Mouse (Mus musculus) limb, embryonic 15.5 days (tissue): Measurements from ENCODE around the gene Tpcn1. TPM values are rescaled to one million over a fixed set of nuclear protein-coding genes. Genes with fewer than 3 reads are reported as not detected.

Experiments used
- ATAC-seq: fragments of 200-750 bp; cut with Nextera tagmentation; 2 replicates; pipeline ENCODE4 v1.8.0; 2017; ENCODE audit warnings: low read depth, moderate TSS enrichment; ENCODE audit not compliant: insufficient number of reproducible peaks, low FRiP score, low TSS enrichment
- H3K27ac ChIP-seq: fragments of 300-500 bp; sonication (generic); 2 replicates; pipeline ENCODE4 v1.5.1; 2015; ENCODE audit warnings: moderate library complexity, mild to moderate bottlenecking, inconsistent platforms
- H3K27me3 ChIP-seq: fragments of 300-500 bp; sonication (generic); 2 replicates; pipeline ENCODE4 v1.6.1; 2015; ENCODE audit warnings: inconsistent platforms
- H3K36me3 ChIP-seq: fragments of 300-500 bp; sonication (generic); 2 replicates; pipeline ENCODE4 v1.6.1; 2015; ENCODE audit warnings: inconsistent platforms
- H3K4me1 ChIP-seq: fragments of 300-500 bp; sonication (generic); 2 replicates; pipeline ENCODE4 v1.6.1; 2015; ENCODE audit warnings: inconsistent platforms
- H3K4me2 ChIP-seq: fragments of 300-500 bp; sonication (generic); 2 replicates; pipeline ENCODE4 v1.6.1; 2015; ENCODE audit warnings: mild to moderate bottlenecking, inconsistent platforms
- H3K4me3 ChIP-seq: fragments of 300-500 bp; sonication (generic); 2 replicates; pipeline ENCODE4 v1.5.1; 2015; ENCODE audit warnings: mild to moderate bottlenecking, inconsistent platforms
- H3K9ac ChIP-seq: fragments of 300-500 bp; sonication (generic); 2 replicates; pipeline ENCODE4 v1.6.1; 2015; ENCODE audit warnings: inconsistent platforms
- H3K9me3 ChIP-seq: fragments of 300-500 bp; sonication (generic); 2 replicates; pipeline ENCODE4 v1.6.1; 2016; ENCODE audit warnings: inconsistent platforms
- WGBS: fragments of 180-500 bp; shearing (Covaris S2); methylation state at CpG from one replicate; pipeline ENCODE4 v1.1.7; 2015; 5-methylcytosine and 5-hydroxymethylcytosine counted together
- polyA plus RNA-seq: library from polyadenylated mRNA; unstranded; fragments of >200 nt; fragmentation: Nextera tagmentation; extraction: Ambion mirVana; gene quantifications from 2 replicates; pipeline ENCODE4 v1.2.1, GENCODE M21; 2015

The Tpcn1 gene
- polyA plus RNA-seq, 1 experiment from 2014 or later: 25.4 TPM

GRCm38 (mm10) chr5:120621846-120622197 lies 33.3 kb upstream of the Tpcn1 start:
- no peak overlapping the region for H3K27ac ChIP-seq
- no peak overlapping the region for H3K4me3 ChIP-seq
- H3K9me3 ChIP-seq: no peaks in the 10 kb centered on the region
- H3K4me1 ChIP-seq: peaks cover 12% of the 10 kb centered on the region
- no peaks in the 10 kb centered on the region for H3K27me3 ChIP-seq
- 83% methylated on average over 10 of the region's 10 CpGs for WGBS
- ATAC-seq: no peak
- peaks cover 99% of the 10 kb centered on the region for H3K36me3 ChIP-seq
- no peak overlapping the region for H3K4me2 ChIP-seq
- no peak overlapping the region for H3K9ac ChIP-seq

DNA sequence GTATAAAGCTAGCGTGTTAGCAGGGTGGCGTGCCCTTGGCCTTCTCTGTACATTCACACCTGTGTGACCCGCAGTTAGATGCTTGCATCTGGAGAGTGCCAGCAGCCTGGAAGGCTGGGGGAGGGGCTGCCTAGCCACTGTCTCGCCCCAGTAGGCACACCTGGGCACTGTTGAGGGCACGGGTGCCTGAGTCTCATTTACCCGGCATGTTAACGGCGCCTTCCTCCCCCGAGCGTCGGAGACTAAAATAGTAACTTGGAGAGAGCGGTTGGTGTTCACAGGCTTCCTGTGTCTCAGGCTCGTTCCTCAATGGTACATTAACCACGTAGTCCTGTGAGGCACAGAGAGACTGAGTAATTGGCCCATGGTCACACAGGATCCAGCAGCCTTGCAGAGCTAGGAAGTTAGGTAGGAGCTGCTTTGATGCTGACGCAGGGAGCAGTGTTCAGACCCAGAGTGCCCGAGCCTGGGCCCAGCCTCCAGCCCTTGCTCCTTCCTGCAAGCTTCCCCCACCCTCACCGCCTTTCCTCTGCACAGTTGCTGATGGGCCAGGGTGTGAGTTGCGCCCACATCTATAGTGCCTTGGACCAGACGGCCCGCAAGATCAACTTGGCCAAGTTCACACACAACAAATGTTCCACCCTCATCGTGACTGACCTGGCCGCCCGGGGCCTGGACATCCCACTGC lies 32.7 kb upstream of the Tpcn1 start:
- Histone ChIP-seq H3K27ac (no peak overlapping the region), H3K4me1 (peaks cover 12% of the 10 kb centered on the region), H3K4me2 (no peak overlapping the region), H3K9ac (no peak overlapping the region), H3K4me3 (no peak overlapping the region), H3K9me3 (no peaks in the 10 kb centered on the region), H3K27me3 (no peaks in the 10 kb centered on the region), H3K36me3 (peaks cover 98% of the 10 kb centered on the region)
- no peak for ATAC-seq
- WGBS: 93% methylated on average over 23 of the region's 23 CpGs

DNA sequence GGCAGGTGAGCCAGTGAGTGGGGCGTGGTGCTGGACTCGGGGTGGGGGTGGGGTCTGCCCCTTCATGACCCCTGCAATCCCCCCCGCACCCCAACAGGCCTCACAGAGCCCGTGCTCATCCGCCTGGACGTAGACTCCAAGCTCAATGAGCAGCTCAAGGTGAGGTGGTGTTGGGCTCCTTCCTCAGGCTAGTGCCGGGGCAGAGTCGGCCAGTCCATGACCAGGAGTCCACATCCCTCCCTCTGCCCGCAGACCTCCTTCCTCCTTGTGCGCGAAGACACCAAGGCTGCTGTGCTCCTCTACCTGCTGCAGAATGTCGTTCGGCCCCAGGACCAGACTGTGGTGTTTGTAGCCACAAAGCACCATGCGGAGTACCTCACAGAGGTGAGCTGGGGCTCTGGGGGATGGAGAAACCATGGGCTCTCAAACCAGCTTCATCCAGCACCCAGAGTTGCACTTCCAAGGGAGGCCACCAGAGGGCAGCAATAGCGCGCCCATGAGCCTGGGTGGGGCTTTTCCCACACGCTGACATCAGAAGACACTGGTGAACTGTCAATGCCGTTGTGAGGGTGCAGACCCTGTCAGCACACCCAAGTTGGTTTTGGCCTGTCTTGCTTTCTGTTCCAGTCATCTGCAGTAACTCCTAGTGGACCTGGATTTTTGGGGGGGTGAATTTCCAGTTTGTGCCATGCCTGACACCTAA lies 32.1 kb upstream of the Tpcn1 start:
- no peak overlapping the region for H3K4me3 ChIP-seq
- no peaks in the 10 kb centered on the region for H3K9me3 ChIP-seq
- no peak overlapping the region for H3K4me2 ChIP-seq
- H3K27me3 ChIP-seq: no peaks in the 10 kb centered on the region
- H3K27ac ChIP-seq: no peak overlapping the region
- H3K36me3 ChIP-seq: peaks cover 93% of the 10 kb centered on the region
- no peak overlapping the region for H3K9ac ChIP-seq
- 71% methylated on average over 18 of the region's 18 CpGs for WGBS
- peaks cover 12% of the 10 kb centered on the region for H3K4me1 ChIP-seq
- ATAC-seq: no peak

DNA sequence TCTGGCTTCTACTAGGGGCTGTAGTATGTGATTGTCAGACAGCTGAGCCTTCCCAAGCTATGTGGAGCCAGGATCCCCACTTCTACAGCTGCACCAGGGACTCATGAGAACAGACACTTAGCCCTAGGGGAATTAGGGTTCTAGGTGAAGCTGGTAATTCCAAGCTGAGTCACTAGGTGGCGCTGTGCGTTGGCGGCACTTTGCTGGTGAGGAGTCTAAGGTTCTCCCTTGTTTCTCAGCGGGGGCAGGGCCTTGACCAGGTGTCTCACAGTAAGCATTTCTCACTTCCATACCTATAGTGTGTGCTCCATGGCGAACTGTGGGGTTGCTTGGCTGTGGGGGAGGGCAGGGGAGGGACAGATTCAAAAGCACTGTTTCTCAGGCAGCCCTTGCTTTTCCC lies 30.7 kb upstream of the Tpcn1 start:
- peaks cover 86% of the 10 kb centered on the region for H3K36me3 ChIP-seq
- H3K4me2 ChIP-seq: no peak overlapping the region
- H3K4me1 ChIP-seq: peaks cover 12% of the 10 kb centered on the region
- H3K27me3 ChIP-seq: no peaks in the 10 kb centered on the region
- H3K27ac ChIP-seq: no peak overlapping the region
- no peak overlapping the region for H3K4me3 ChIP-seq
- H3K9me3 ChIP-seq: no peaks in the 10 kb centered on the region
- ATAC-seq: no peak
- H3K9ac ChIP-seq: no peak overlapping the region
- 17% methylated on average over 5 of the region's 5 CpGs for WGBS

DNA sequence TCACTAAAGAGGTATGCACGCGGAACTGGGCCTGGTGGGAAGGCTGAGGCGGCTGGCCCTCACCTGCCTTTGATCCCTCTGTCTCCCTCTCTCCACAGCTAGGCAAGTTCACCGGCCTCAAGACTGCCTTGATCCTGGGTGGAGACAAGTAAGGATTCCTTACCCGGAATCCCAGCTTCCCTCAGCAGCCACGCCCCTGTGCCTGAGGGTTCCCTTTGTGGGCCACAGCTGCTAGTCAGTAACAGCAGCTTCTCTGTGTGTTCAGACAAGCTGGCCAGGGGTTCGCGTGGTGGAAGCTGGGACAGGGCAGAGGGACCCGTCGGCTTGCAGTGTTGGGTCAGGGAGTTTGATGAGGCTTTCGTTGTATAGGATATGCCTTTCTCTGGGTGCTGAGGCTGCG lies 30.3 kb upstream of the Tpcn1 start:
- Histone ChIP-seq H3K9ac (no peak overlapping the region), H3K4me2 (no peak overlapping the region), H3K27me3 (no peaks in the 10 kb centered on the region), H3K36me3 (peaks cover 82% of the 10 kb centered on the region), H3K4me1 (peaks cover 16% of the 10 kb centered on the region), H3K4me3 (no peak overlapping the region), H3K27ac (no peak overlapping the region), H3K9me3 (no peaks in the 10 kb centered on the region)
- WGBS: 83% methylated on average over 12 of the region's 12 CpGs
- ATAC-seq: no peak

- WGBS: 94% methylated on average over 4 of the region's 4 CpGs
- H3K36me3 ChIP-seq: peaks cover 54% of the 10 kb centered on the region
- H3K4me3 ChIP-seq: no peak overlapping the region
- no peak overlapping the region for H3K4me2 ChIP-seq
- no peak for ATAC-seq
- no peaks in the 10 kb centered on the region for H3K9me3 ChIP-seq
- H3K27me3 ChIP-seq: no peaks in the 10 kb centered on the region
- peaks cover 16% of the 10 kb centered on the region for H3K4me1 ChIP-seq
- no peak overlapping the region for H3K27ac ChIP-seq
- H3K9ac ChIP-seq: no peak overlapping the region
Measured at GRCm38 (mm10) chr5:120615903-120616302, 27.4 kb upstream of the Tpcn1 start.

GRCm38 (mm10) chr5:120612822-120613604 lies 24.5 kb upstream of the Tpcn1 start:
- ATAC-seq: peak; percentile 95
- WGBS: under 1% methylated on average over 69 of the region's 69 CpGs
- Histone ChIP-seq H3K27ac (peak overlapping the region; percentile 89), H3K36me3 (peaks cover 41% of the 10 kb centered on the region), H3K9ac (peak overlapping the region; percentile 55), H3K4me3 (peak overlapping the region; percentile 71), H3K9me3 (no peaks in the 10 kb centered on the region), H3K4me1 (peaks cover 17% of the 10 kb centered on the region), H3K4me2 (peak overlapping the region; percentile 79), H3K27me3 (no peaks in the 10 kb centered on the region)

GRCm38 (mm10) chr5:120612442-120612821 lies 24.0 kb upstream of the Tpcn1 start, which contains the start of the genes Rita1 and Ddx54:
TSS of gene Rita1 (minus strand) at chr5:120612589.
TSS of gene Ddx54 (plus strand) at chr5:120612739.
- WGBS: under 1% methylated on average over 22 of the region's 22 CpGs
- Histone ChIP-seq H3K4me1 (peaks cover 17% of the 10 kb centered on the region), H3K27ac (peak within 1 kb of the TSS; percentile 89), H3K4me2 (peak within 1 kb of the TSS; percentile 79), H3K4me3 (peak within 1 kb of the TSS; percentile 71), H3K36me3 (peaks cover 35% of the 10 kb centered on the region), H3K27me3 (no peaks in the 10 kb centered on the region), H3K9me3 (no peaks in the 10 kb centered on the region), H3K9ac (peak within 1 kb of the TSS; percentile 55)
- ATAC-seq: peak; percentile 85

DNA sequence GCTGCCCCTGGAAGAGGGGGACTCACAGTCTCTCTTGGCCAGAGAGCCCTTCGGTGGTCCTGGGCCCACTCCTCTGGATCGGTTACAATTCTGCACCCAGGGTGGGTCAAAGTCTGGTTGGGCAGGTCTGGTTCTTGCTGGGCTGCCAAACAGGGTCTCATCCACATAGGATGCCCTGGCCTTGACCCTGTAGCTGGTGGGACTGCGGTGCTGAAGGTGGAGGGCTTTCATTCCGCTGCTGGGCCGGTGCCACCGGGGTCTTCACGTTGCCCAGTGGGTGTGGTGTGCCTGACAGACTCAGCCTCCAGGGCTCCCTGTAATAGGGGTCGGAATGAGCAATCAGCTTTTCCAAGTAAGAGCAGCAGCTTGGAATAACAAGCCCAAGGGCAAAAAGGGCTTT lies 22.9 kb upstream of the Tpcn1 start:
- Histone ChIP-seq H3K9ac (peak overlapping the region; percentile 55), H3K27ac (no peak overlapping the region), H3K4me1 (peaks cover 17% of the 10 kb centered on the region), H3K4me3 (peak overlapping the region; percentile 71), H3K36me3 (peaks cover 26% of the 10 kb centered on the region), H3K4me2 (peak overlapping the region; percentile 79), H3K9me3 (no peaks in the 10 kb centered on the region), H3K27me3 (no peaks in the 10 kb centered on the region)
- WGBS: 46% methylated on average over 8 of the region's 8 CpGs
- no peak for ATAC-seq

GRCm38 (mm10) chr5:120610906-120611305 lies 22.4 kb upstream of the Tpcn1 start:
- Histone ChIP-seq H3K36me3 (peaks cover 22% of the 10 kb centered on the region), H3K27me3 (no peaks in the 10 kb centered on the region), H3K4me3 (no peak overlapping the region), H3K4me1 (peaks cover 17% of the 10 kb centered on the region), H3K4me2 (peak overlapping the region; percentile 79; the same call in 1 of the 2 replicates), H3K9ac (peak overlapping the region; percentile 55; the same call in 1 of the 2 replicates), H3K9me3 (no peaks in the 10 kb centered on the region), H3K27ac (no peak overlapping the region)
- ATAC-seq: no peak
- WGBS: 85% methylated on average over 5 of the region's 5 CpGs

GRCm38 (mm10) chr5:120609246-120609775 lies 20.8 kb upstream of the Tpcn1 start:
- Histone ChIP-seq H3K27me3 (no peaks in the 10 kb centered on the region), H3K36me3 (peaks cover 16% of the 10 kb centered on the region), H3K4me3 (no peak overlapping the region), H3K9ac (no peak overlapping the region), H3K9me3 (no peaks in the 10 kb centered on the region), H3K27ac (no peak overlapping the region), H3K4me2 (no peak overlapping the region), H3K4me1 (peaks cover 22% of the 10 kb centered on the region)
- no peak for ATAC-seq
- 81% methylated on average over 16 of the region's 16 CpGs for WGBS
